Mouse (Mus musculus) midbrain, embryonic 10.5 days (tissue): Measurements from ENCODE around the gene M1ap. TPM values are rescaled to one million over a fixed set of nuclear protein-coding genes. Genes with fewer than 3 reads are reported as not detected.

ENCODE experiments used
- DNase-seq: peaks from one replicate; pipeline ENCODE4 v3.0.0-alpha.2; 2017; ENCODE audit warnings: low spot score
- H3K27ac ChIP-seq: fragments of 300-500 bp; sonication (generic); replicated peaks from 2 replicates; pipeline ENCODE4 v1.5.1; 2016; ENCODE audit warnings: mild to moderate bottlenecking
- H3K27me3 ChIP-seq: fragments of 300-500 bp; sonication (generic); 2 replicates; pipeline ENCODE4 v1.6.1; 2016; ENCODE audit warnings: low read depth, mild to moderate bottlenecking; ENCODE audit not compliant: poor library complexity, severe bottlenecking
- H3K36me3 ChIP-seq: fragments of 300-500 bp; sonication (generic); 2 replicates; pipeline ENCODE4 v1.6.1; 2016; ENCODE audit warnings: mild to moderate bottlenecking, moderate library complexity
- H3K4me1 ChIP-seq: fragments of 300-500 bp; sonication (generic); 2 replicates; pipeline ENCODE4 v1.6.1; 2016
- H3K4me3 ChIP-seq: fragments of 300-500 bp; sonication (generic); 2 replicates; pipeline ENCODE4 v1.5.1; 2016; ENCODE audit warnings: mild to moderate bottlenecking, moderate library complexity
- H3K9me3 ChIP-seq: fragments of 300-500 bp; sonication (generic); replicated peaks from 2 replicates; pipeline ENCODE4 v1.6.1; 2016; ENCODE audit warnings: mild to moderate bottlenecking
- WGBS: fragments of 180-500 bp; shearing (Covaris S2); methylation state at CpG from one replicate; pipeline ENCODE4 v1.1.7; 2016; 5-methylcytosine and 5-hydroxymethylcytosine counted together
- polyA plus RNA-seq: library from polyadenylated mRNA; unstranded; fragments of >200 nt; fragmentation: Nextera tagmentation; extraction: Ambion mirVana; gene quantifications from 2 replicates; pipeline ENCODE4 v1.2.1, GENCODE M21; 2016

The M1ap gene
- polyA plus RNA-seq, 1 experiment from 2014 or later, result 0.23 TPM

GRCm38 (mm10) chr6:83054074-83054851 is 107.6 kb downstream of the M1ap start, which contains the start of gene Aup1:
TSS of gene Aup1 (plus strand) at chr6:83054521.
- Histone ChIP-seq H3K9me3 (no peaks in the 10 kb centered on the region), H3K36me3 (peaks cover 52% of the 10 kb centered on the region), H3K27ac (peak within 1 kb of the TSS; percentile 91), H3K27me3 (peaks cover 5% of the 10 kb centered on the region), H3K4me1 (peaks cover 37% of the 10 kb centered on the region), H3K4me3 (peak within 1 kb of the TSS; percentile 97)
- WGBS, result under 1% methylated on average over 64 of the region's 64 CpGs
- peak; percentile 98 for DNase-seq

GRCm38 (mm10) chr6:83054871-83055431 is 108.2 kb downstream of the M1ap start, which contains the start of gene Htra2:
TSS of gene Htra2 (minus strand) at chr6:83055273.
- no peak for DNase-seq
- WGBS, result under 1% methylated on average over 50 of the region's 50 CpGs
- H3K36me3 ChIP-seq, result peaks cover 52% of the 10 kb centered on the region

GRCm38 (mm10) chr6:83057790-83058189 is 111.1 kb downstream of the M1ap start, which contains the start of gene Dqx1:
TSS of gene Dqx1 (plus strand) at chr6:83057844.
- Histone ChIP-seq H3K4me3 (0 out of 2 replicates have a peak within 1 kb of the TSS, but pooled peaks have one; percentile 97), H3K27me3 (peaks cover 39% of the 10 kb centered on the region), H3K4me1 (peaks cover 28% of the 10 kb centered on the region), H3K27ac (no peak within 1 kb of the TSS), H3K36me3 (peaks cover 25% of the 10 kb centered on the region), H3K9me3 (no peaks in the 10 kb centered on the region)
- 57% methylated on average over 3 of the region's 3 CpGs for WGBS
- no peak for DNase-seq

More at GRCm38 (mm10) chr6:83054871-83055431, 108.2 kb downstream of the M1ap start, which contains the start of gene Htra2:
- Histone ChIP-seq H3K4me1 (peaks cover 37% of the 10 kb centered on the region), H3K9me3 (no peaks in the 10 kb centered on the region), H3K27ac (peak within 1 kb of the TSS; percentile 91), H3K4me3 (peak within 1 kb of the TSS; percentile 97), H3K27me3 (peaks cover 11% of the 10 kb centered on the region)

GRCm38 (mm10) chr6:83058725-83059124 is 112.0 kb downstream of the M1ap start:
- DNase-seq, result no peak
- WGBS, result 76% methylated on average over 2 of the region's 2 CpGs
- H3K4me3 ChIP-seq, result no peak overlapping the region
- H3K9me3 ChIP-seq, result no peaks in the 10 kb centered on the region
- peaks cover 25% of the 10 kb centered on the region for H3K36me3 ChIP-seq
- peaks cover 48% of the 10 kb centered on the region for H3K27me3 ChIP-seq
- H3K27ac ChIP-seq, result no peak overlapping the region
- peaks cover 18% of the 10 kb centered on the region for H3K4me1 ChIP-seq

GRCm38 (mm10) chr6:83065995-83066394 is 119.3 kb downstream of the M1ap start:
- Histone ChIP-seq H3K27me3 (peaks cover 100% of the 10 kb centered on the region), H3K4me1 (peaks cover 34% of the 10 kb centered on the region), H3K27ac (no peak overlapping the region), H3K4me3 (no peak overlapping the region), H3K36me3 (no peaks in the 10 kb centered on the region), H3K9me3 (no peaks in the 10 kb centered on the region)
- 35% methylated on average over 8 of the region's 8 CpGs for WGBS
- no peak for DNase-seq

GRCm38 (mm10) chr6:83066441-83066840 is 119.7 kb downstream of the M1ap start:
- DNase-seq, result no peak
- Histone ChIP-seq H3K36me3 (no peaks in the 10 kb centered on the region), H3K9me3 (no peaks in the 10 kb centered on the region), H3K27me3 (peaks cover 100% of the 10 kb centered on the region), H3K4me3 (no peak overlapping the region), H3K27ac (no peak overlapping the region), H3K4me1 (peaks cover 38% of the 10 kb centered on the region)
- 28% methylated on average over 6 of the region's 6 CpGs for WGBS

- 3% methylated on average over 8 of the region's 8 CpGs for WGBS
- no peaks in the 10 kb centered on the region for H3K36me3 ChIP-seq
- H3K27ac ChIP-seq, result no peak overlapping the region
- DNase-seq, result no peak
- peaks cover 100% of the 10 kb centered on the region for H3K27me3 ChIP-seq
- H3K4me3 ChIP-seq, result peak overlapping the region; percentile 38; the same call in 1 of the 2 replicates
- H3K4me1 ChIP-seq, result peaks cover 42% of the 10 kb centered on the region
- no peaks in the 10 kb centered on the region for H3K9me3 ChIP-seq
These were observed 121.5 kb downstream of the M1ap start for GRCm38 (mm10) chr6:83068221-83068620.

- no peaks in the 10 kb centered on the region for H3K9me3 ChIP-seq
- H3K4me1 ChIP-seq, result peaks cover 42% of the 10 kb centered on the region
- peak overlapping the region; percentile 41 for H3K4me3 ChIP-seq
- DNase-seq, result peak; percentile 55
- no peaks in the 10 kb centered on the region for H3K36me3 ChIP-seq
- H3K27me3 ChIP-seq, result peaks cover 100% of the 10 kb centered on the region
- WGBS, result under 1% methylated on average over 81 of the region's 81 CpGs
- H3K27ac ChIP-seq, result no peak overlapping the region
These were observed 122.2 kb downstream of the M1ap start for GRCm38 (mm10) chr6:83068706-83069487.

GRCm38 (mm10) chr6:83069488-83070246 is 123.0 kb downstream of the M1ap start:
- H3K27ac ChIP-seq, result no peak overlapping the region
- H3K36me3 ChIP-seq, result no peaks in the 10 kb centered on the region
- peak overlapping the region; percentile 41 for H3K4me3 ChIP-seq
- H3K9me3 ChIP-seq, result no peaks in the 10 kb centered on the region
- H3K27me3 ChIP-seq, result peaks cover 100% of the 10 kb centered on the region
- DNase-seq, result peak; percentile 62
- H3K4me1 ChIP-seq, result peaks cover 38% of the 10 kb centered on the region
- 1% methylated on average over 69 of the region's 69 CpGs for WGBS

- Histone ChIP-seq H3K9me3 (no peaks in the 10 kb centered on the region), H3K4me1 (peaks cover 37% of the 10 kb centered on the region), H3K36me3 (no peaks in the 10 kb centered on the region), H3K27me3 (peaks cover 100% of the 10 kb centered on the region), H3K27ac (no peak within 1 kb of the TSS), H3K4me3 (peak within 1 kb of the TSS; percentile 41)
- 0% methylated on average over 10 of the region's 10 CpGs for WGBS
- DNase-seq, result no peak
These were observed 123.4 kb downstream of the M1ap start, which contains the start of gene Tlx2 for GRCm38 (mm10) chr6:83070247-83070310. TSS of gene Tlx2 (minus strand) at chr6:83070293.

GRCm38 (mm10) chr6:83070311-83071219 is 123.9 kb downstream of the M1ap start:
- Histone ChIP-seq H3K27me3 (peaks cover 100% of the 10 kb centered on the region), H3K27ac (no peak overlapping the region), H3K4me3 (peak overlapping the region; percentile 41), H3K9me3 (no peaks in the 10 kb centered on the region), H3K4me1 (peaks cover 37% of the 10 kb centered on the region), H3K36me3 (no peaks in the 10 kb centered on the region)
- WGBS, result under 1% methylated on average over 58 of the region's 58 CpGs
- peak; percentile 72 for DNase-seq
